8 mouse cellular contexts compared by ENCODE assay signal in the genomic region with DNA sequence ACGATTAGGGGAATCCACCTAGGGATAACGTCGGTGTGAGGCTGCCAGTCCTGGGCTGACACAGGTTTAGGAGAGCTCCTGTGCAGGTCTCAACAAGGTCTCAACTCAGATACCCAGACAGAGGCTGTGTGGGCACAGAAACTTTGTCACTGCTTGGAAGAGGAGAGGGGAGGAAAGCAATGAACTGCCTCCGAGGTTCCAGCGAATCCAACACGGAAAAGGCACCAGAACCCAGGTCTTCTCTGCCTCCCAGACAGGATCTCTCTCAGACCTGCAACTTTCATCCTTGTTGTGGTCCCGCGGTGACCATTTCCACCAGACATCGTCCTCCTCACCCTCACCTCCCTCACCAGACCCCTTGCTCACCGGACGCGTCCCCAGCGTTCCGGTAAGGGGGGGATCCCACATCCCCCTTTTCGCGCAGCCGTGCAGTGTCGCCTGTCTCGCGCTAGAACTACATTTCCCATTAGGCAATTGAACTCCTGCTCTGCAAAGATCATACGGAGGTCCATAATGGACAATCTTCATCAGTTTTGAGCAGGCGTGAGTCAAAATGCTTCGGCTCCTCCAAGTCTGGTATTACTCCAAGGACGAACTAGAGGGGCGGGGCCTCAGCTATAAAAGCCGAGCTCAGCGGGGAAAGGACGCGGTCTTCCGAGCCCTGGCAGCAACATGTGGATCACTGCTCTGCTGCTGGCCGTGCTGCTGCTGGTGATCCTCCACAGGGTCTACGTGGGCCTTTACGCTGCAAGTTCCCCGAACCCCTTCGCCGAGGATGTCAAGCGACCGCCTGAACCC. TPM values are rescaled to one million over a fixed set of nuclear protein-coding genes. Genes with fewer than 3 reads are reported as not detected.
DNase-seq lines count a peak whose midpoint lies in the region; ATAC-seq lines count a peak whose summit lies in the region.

A gene (minus strand): TSS at position 458 of the 798 bp plus-strand sequence.
A gene (plus strand): TSS at position 520 of the 798 bp plus-strand sequence.

- peak within 1 kb of the TSS; percentile 78 for H3K4me2 ChIP-seq in heart, embryonic 14.5 days (ENCODE audit: low read length)
- H3K4me2 ChIP-seq in liver, embryonic 13.5 days: peak within 1 kb of the TSS; percentile 84
- H3K4me2 ChIP-seq in stomach, embryonic 16.5 days (ENCODE audit: low read depth, low read length): peak within 1 kb of the TSS; percentile 61

- peak within 1 kb of the TSS; percentile 95 for H3K27ac ChIP-seq in heart, embryonic 14.5 days (replicated peaks in 1 of 2; ENCODE audit: control insufficient read depth in 1 of 2, insufficient read depth in 1 of 2, low read depth in 2 of 2, low read length in 2 of 2)
- peak within 1 kb of the TSS; percentile 63 for H3K27ac ChIP-seq in liver, embryonic 13.5 days
- peak within 1 kb of the TSS; percentile 95 for H3K27ac ChIP-seq in stomach, embryonic 16.5 days (ENCODE audit: low read length)

- peak; percentile 86 for ATAC-seq in CD4-positive, CD25-positive, alpha-beta regulatory T cell, adult 4 months
- peak; percentile 87 for ATAC-seq in heart, embryonic 14.5 days (ENCODE audit: insufficient number of reproducible peaks, insufficient read depth, low FRiP score, low read depth)
- peak; percentile 83 for ATAC-seq in liver, embryonic 13.5 days (ENCODE audit: low read depth)
- peak; percentile 91 for ATAC-seq in stomach, embryonic 16.5 days (ENCODE audit: insufficient read depth, low FRiP score)

- no peaks in the 10 kb centered on the region for H3K9me3 ChIP-seq in heart, embryonic 14.5 days (ENCODE audit: control insufficient read depth, low read length)
- no peaks in the 10 kb centered on the region for H3K9me3 ChIP-seq in liver, embryonic 13.5 days (replicated peaks)
- H3K9me3 ChIP-seq in stomach, embryonic 16.5 days (replicated peaks; ENCODE audit: control insufficient read depth, low read length): no peaks in the 10 kb centered on the region

- H3K4me3 ChIP-seq in heart, embryonic 14.5 days (ENCODE audit: control insufficient read depth in 1 of 2, insufficient read depth in 1 of 2, low read depth in 1 of 2, low read length in 2 of 2): peak within 1 kb of the TSS; percentile 49 to 92
- peak within 1 kb of the TSS; percentile 67 for H3K4me3 ChIP-seq in liver, embryonic 13.5 days (replicated peaks)
- peak within 1 kb of the TSS; percentile 60 for H3K4me3 ChIP-seq in stomach, embryonic 16.5 days (replicated peaks; ENCODE audit: low read length)

- WGBS in heart, embryonic 14.5 days: under 1% methylated on average over 38 of the region's 38 CpGs
- WGBS in liver, embryonic 13.5 days (ENCODE audit: insufficient replicate concordance): under 1% methylated on average over 38 of the region's 38 CpGs
- WGBS in stomach, embryonic 16.5 days: under 1% methylated on average over 38 of the region's 38 CpGs

- peak within 1 kb of the TSS; percentile 87 for H3K9ac ChIP-seq in heart, embryonic 14.5 days (ENCODE audit: low read length)
- peak within 1 kb of the TSS; percentile 75 for H3K9ac ChIP-seq in liver, embryonic 13.5 days
- peak within 1 kb of the TSS; percentile 84 for H3K9ac ChIP-seq in stomach, embryonic 16.5 days (ENCODE audit: low read length)

- no peaks in the 10 kb centered on the region for H3K27me3 ChIP-seq in heart, embryonic 14.5 days (ENCODE audit: control insufficient read depth, insufficient read depth, low read length)
- H3K27me3 ChIP-seq in liver, embryonic 13.5 days: no peaks in the 10 kb centered on the region
- no peaks in the 10 kb centered on the region for H3K27me3 ChIP-seq in stomach, embryonic 16.5 days (ENCODE audit: control insufficient read depth, insufficient read depth, low read length)

- H3K36me3 ChIP-seq in heart, embryonic 14.5 days (ENCODE audit: control insufficient read depth, insufficient read depth, low read length): peaks cover 7% of the 10 kb centered on the region
- no peaks in the 10 kb centered on the region for H3K36me3 ChIP-seq in liver, embryonic 13.5 days
- no peaks in the 10 kb centered on the region for H3K36me3 ChIP-seq in stomach, embryonic 16.5 days (ENCODE audit: control insufficient read depth, insufficient read depth, low read length)

- DNase-seq in c-Kit-negative CD71-positive TER-119-positive erythroid progenitor cells, embryonic 14.5 days (ENCODE audit: low read depth, low spot score): peak; percentile 75
- DNase-seq in fibroblast of lung, adult 2 months (ENCODE audit: low read depth): peak; percentile 93
- DNase-seq in kidney, postnatal 14 days: peak; percentile 97
- DNase-seq in liver, embryonic 13.5 days: peak; percentile 85
- peak; percentile 88 for DNase-seq in neural tube, embryonic 10.5 days (ENCODE audit: extremely low spot score, low spot score)

- peaks cover 11 to 19% of the 10 kb centered on the region in 2 experiments for H3K4me1 ChIP-seq in heart, embryonic 14.5 days (ENCODE audit: control insufficient read depth in 2 of 2, insufficient read depth in 2 of 2, low read length in 2 of 2)
- peaks cover 27% of the 10 kb centered on the region for H3K4me1 ChIP-seq in liver, embryonic 13.5 days (replicated peaks)
- peaks cover 17% of the 10 kb centered on the region for H3K4me1 ChIP-seq in stomach, embryonic 16.5 days (ENCODE audit: control insufficient read depth, insufficient read depth, low read length)

RNA-seq across cellular contexts. Expression of the first gene that starts in this region (rescaled TPM):
- polyA plus RNA-seq in CD4-positive, CD25-positive, alpha-beta regulatory T cell, adult 4 months (2017; shearing (Covaris generic)): 10 to 100 TPM; 22.9 to 32.2 TPM
- 12.8 and 16.3 TPM in 2 replicates for polyA plus RNA-seq in heart, embryonic 14.5 days (2014; fragmentation: Nextera tagmentation; extraction: Ambion mirVana)
- polyA plus RNA-seq in liver, embryonic 13.5 days (2015; fragmentation: Nextera tagmentation; extraction: Ambion mirVana): 5.1 and 6.1 TPM in 2 replicates
- 18.1 and 19.6 TPM in 2 replicates for polyA plus RNA-seq in stomach, embryonic 16.5 days (2015; fragmentation: Nextera tagmentation; extraction: Ambion mirVana)

RNA-seq across cellular contexts. Expression of the second gene that starts in this region (rescaled TPM):
- polyA plus RNA-seq in CD4-positive, CD25-positive, alpha-beta regulatory T cell, adult 4 months (2017; shearing (Covaris generic)): 1 to 10 TPM; 5.3 to 5.7 TPM
- 23.5 and 25.2 TPM in 2 replicates for polyA plus RNA-seq in heart, embryonic 14.5 days (2014; fragmentation: Nextera tagmentation; extraction: Ambion mirVana)
- polyA plus RNA-seq in liver, embryonic 13.5 days (2015; fragmentation: Nextera tagmentation; extraction: Ambion mirVana): 13.2 and 14.6 TPM in 2 replicates
- polyA plus RNA-seq in stomach, embryonic 16.5 days (2015; fragmentation: Nextera tagmentation; extraction: Ambion mirVana): 29.6 and 32.7 TPM in 2 replicates

Comparison
In these comparisons a context has a peak if more than half of its experiments do, and no peak if none do; other contexts are left out.
1. Peak in every context shown above with its lines: DNase-seq, ATAC-seq, H3K4me3 ChIP-seq and H3K27ac ChIP-seq.